Mouse (Mus musculus) mouse trophoblast stem cell (cell line): ENCODE measurements around the gene Mpi.

ENCODE experiments used
- in situ Hi-C, 2 experiments: fragments of 300-500 bp; cut with MseI, MboI; formaldehyde crosslinking; loops; 2 replicates in 1 of 2; 3 replicates in 1 of 2; pipeline ENCODE4 v1.15.1; 2025

The Mpi gene

GRCm38 (mm10) chr9:57561711-57562099, 9.1 kb upstream of the Mpi start:
- in situ Hi-C loops, result no loop called here

- in situ Hi-C loops, result no loop called here
Measured at GRCm38 (mm10) chr9:57560861-57561710, 8.5 kb upstream of the Mpi start, which contains the start of gene Scamp2. Gene Scamp2, plus strand, starts transcription at chr9:57560943.

GRCm38 (mm10) chr9:57560263-57560662, 7.7 kb upstream of the Mpi start:
- in situ Hi-C loops, result no loop called here

GRCm38 (mm10) chr9:57559568-57559967, 7.0 kb upstream of the Mpi start:
- in situ Hi-C loops, result no loop called here

- in situ Hi-C loops, result no loop called here
Measured at GRCm38 (mm10) chr9:57558625-57559024, 6.1 kb upstream of the Mpi start.

GRCm38 (mm10) chr9:57557215-57557614, 4.7 kb upstream of the Mpi start:
- in situ Hi-C loops, result no loop called here

- in situ Hi-C loops, result no loop called here
Measured at GRCm38 (mm10) chr9:57554753-57555152, 2.2 kb upstream of the Mpi start.

- in situ Hi-C loops, result no loop called here
Measured at GRCm38 (mm10) chr9:57553119-57553518, 556 bp upstream of the Mpi start.

- in situ Hi-C loops, result no loop called here
Measured at GRCm38 (mm10) chr9:57550126-57550862, 2.3 kb downstream of the Mpi start.

- in situ Hi-C loops, result loop anchor here in 1 of 2 experiments (10.0 kb wide), 1 partner anchor 106 kb away; the partner anchor contains the start of gene Csk
Measured at GRCm38 (mm10) chr9:57549186-57549585, 3.4 kb downstream of the Mpi start.

- in situ Hi-C loops, result loop anchor here in 1 of 2 experiments (10.0 kb wide), 1 partner anchor 107 kb away; the partner anchor contains the start of gene Csk
Measured at GRCm38 (mm10) chr9:57547869-57548268, 4.7 kb downstream of the Mpi start.

- in situ Hi-C loops, result loop anchor here in 1 of 2 experiments (10.0 kb wide), 1 partner anchor 108 kb away; the partner anchor contains the start of gene Csk
Measured at GRCm38 (mm10) chr9:57547287-57547686, 5.3 kb downstream of the Mpi start.

- in situ Hi-C loops, result loop anchor here in 1 of 2 experiments (10.0 kb wide), 1 partner anchor 111 kb away; the partner anchor contains the start of gene Csk
Measured at GRCm38 (mm10) chr9:57543951-57544350, 8.6 kb downstream of the Mpi start.

- in situ Hi-C loops, result loop anchor here in 1 of 2 experiments (10.0 kb wide), 1 partner anchor 113 kb away; the partner anchor contains the start of gene Csk
Measured at GRCm38 (mm10) chr9:57541312-57541711, 11.3 kb downstream of the Mpi start.

GRCm38 (mm10) chr9:57539550-57539949, 13.0 kb downstream of the Mpi start:
- in situ Hi-C loops, result loop anchor here in 1 of 2 experiments (10.0 kb wide), 1 partner anchor 115 kb away; the partner anchor contains the start of gene Csk

- in situ Hi-C loops, result loop anchor here in 1 of 2 experiments (10.0 kb wide), 1 partner anchor 117 kb away; the partner anchor contains the start of gene Csk
Measured at GRCm38 (mm10) chr9:57537728-57538181, 14.8 kb downstream of the Mpi start.

GRCm38 (mm10) chr9:57537044-57537727, 15.4 kb downstream of the Mpi start, which contains the start of gene Fam219b:
Gene Fam219b, plus strand, starts transcription at chr9:57537528.
- in situ Hi-C loops, result loop anchor here in 1 of 2 experiments (10.0 kb wide), 1 partner anchor 118 kb away; the partner anchor contains the start of gene Csk

- in situ Hi-C loops, result loop anchor here in 1 of 2 experiments (10.0 kb wide), 1 partner anchor 118 kb away; the partner anchor contains the start of gene Csk
Measured at GRCm38 (mm10) chr9:57536362-57536761, 16.2 kb downstream of the Mpi start.

- in situ Hi-C loops, result loop anchor here in 1 of 2 experiments (10.0 kb wide), 1 partner anchor 123 kb away; the partner anchor contains the start of gene Csk
Measured at GRCm38 (mm10) chr9:57531946-57532345, 20.6 kb downstream of the Mpi start.

GRCm38 (mm10) chr9:57526435-57526834, 26.1 kb downstream of the Mpi start:
- in situ Hi-C loops, result no loop called here

- in situ Hi-C loops, result no loop called here
Measured at GRCm38 (mm10) chr9:57525516-57525915, 27.0 kb downstream of the Mpi start.
